Mouse (Mus musculus) R1 (cell line): Measurements from ENCODE around the gene Sgo2a.

ENCODE experiments used
- DNase-seq: peaks from one replicate; pipeline ENCODE4 v3.0.0-alpha.2; 2018; ENCODE audit warnings: low read depth, low spot score

Sgo2a gene

DNA sequence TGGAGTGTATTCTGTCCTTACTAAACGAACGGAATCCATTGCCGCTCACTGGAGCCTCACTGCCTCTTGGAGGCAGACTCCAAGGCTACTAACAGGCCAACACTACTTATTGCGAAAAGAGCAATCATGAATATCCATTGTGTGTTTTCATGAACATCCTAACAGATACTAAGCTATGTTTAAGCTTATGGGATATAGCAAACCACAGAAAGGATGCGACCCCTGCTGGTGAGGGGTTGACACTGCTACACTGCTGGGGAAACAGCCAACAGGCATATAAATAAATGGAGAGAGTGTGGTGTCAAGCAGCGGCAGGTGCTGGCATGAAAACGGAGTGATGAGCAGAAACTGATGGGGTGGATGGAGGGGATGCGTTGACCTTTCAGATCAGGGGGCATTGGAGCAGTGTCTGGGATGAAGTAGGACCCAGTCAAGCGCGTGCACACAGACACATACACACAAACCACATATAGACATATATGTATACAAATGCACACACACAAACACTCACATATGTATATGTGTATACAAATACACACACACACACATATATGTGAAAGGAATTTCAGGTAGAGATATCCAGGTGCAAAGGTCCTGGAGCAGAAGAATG, 35.5 kb downstream of the Sgo2a start:
- peak; percentile 79 for DNase-seq

DNA sequence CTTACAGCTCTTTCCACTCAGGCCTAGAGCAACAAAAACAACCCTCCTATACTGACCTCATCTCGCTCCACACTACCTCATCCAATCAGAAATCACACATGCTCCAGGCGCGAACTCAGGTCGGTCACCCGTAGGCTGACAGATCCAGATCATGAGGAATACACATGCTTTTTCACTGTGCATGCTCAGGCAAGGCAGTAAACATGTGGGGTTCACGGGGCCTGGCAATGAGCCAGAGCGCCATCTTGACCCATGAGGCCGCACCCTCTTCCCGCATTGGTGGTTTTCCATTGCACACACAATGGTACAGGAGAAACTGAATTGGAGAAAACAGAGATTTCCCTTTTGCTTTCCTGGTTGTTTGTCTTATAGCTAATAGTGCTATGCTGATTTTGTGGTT, 41.5 kb downstream of the Sgo2a start:
- DNase-seq, result peak; percentile 17

- DNase-seq, result no peak
Observed at GRCm38 (mm10) chr1:58045076-58045475, 49.3 kb downstream of the Sgo2a start.

GRCm38 (mm10) chr1:58045546-58045945, 49.8 kb downstream of the Sgo2a start:
- no peak for DNase-seq

GRCm38 (mm10) chr1:58046721-58047290, 51.0 kb downstream of the Sgo2a start:
- no peak for DNase-seq

GRCm38 (mm10) chr1:58049126-58049525, 53.4 kb downstream of the Sgo2a start:
- no peak for DNase-seq

- no peak for DNase-seq
Observed at GRCm38 (mm10) chr1:58055598-58055997, 59.8 kb downstream of the Sgo2a start.

DNA sequence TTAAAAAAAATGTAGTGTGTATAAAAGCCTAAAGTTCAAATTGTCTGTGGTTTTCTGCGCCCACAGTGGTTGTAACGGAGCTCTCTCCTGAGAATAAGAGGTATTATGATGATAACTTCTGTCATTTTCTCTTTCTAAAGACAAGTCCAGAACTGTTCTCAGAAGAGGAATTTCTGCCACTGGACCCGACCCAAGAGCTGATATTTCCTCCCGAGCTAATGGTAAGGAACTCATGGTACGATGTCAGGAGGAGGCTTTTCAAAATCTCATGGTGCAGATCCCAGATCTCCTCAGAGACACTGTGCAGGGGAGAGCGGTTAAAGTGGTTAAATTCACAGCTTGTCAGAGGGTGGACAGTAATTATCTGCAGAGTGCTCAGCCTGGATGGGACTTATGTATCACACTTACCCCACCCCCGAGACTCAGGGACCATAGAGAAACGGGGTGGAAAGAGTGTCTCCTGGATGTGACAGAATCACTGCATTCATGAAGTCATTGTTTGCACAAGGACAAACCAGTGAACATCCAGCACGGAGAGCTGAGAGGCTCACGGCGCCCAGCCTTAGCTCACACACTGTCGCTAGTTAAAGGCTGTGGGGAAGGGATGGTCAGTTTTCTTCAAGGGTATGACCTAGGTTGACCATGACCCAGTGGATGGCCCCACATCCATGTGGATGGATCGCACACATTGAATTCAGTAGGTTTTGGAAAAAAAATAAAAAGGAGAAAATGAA, 60.5 kb downstream of the Sgo2a start:
- no peak for DNase-seq

- DNase-seq, result no peak
Observed at GRCm38 (mm10) chr1:58056939-58057338, 61.2 kb downstream of the Sgo2a start.

DNA sequence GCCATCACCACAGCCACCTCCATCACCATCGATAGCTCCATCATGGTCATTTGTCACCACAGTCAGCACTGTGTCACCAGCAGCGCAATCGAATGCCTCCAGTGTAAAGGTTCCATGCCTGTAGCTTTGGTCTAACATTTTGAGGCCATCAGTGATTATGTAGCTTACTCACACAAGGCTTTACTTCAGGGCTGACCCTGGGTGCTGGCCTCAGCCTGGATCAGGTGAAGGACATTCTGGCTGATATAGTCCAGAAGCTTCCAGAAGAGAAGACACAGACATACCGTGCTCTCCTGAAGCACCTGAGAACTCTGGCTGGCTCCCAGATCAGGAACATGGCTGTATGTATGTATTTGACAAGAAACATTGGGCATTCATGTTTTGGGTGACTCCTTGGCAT, 63.1 kb downstream of the Sgo2a start:
- no peak for DNase-seq

DNA sequence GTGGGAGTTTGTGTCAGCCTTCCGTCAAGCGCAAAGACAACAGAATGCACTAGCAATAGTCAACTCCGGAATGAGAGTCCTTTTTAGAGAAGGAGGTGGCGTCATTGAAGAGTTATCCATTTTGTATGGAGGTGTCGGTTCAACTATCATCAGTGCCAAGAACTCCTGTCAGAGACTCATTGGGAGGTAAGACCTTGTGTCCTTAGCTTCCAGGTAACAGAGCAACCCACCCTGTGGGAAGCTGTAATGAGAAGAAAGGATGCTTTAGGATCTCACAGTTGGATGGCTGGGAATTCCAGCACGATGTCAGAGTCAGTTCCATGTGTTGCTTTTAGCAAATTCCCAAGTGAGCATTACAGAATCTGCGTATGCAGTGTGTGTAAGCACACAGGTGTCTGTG, 66.4 kb downstream of the Sgo2a start:
- DNase-seq, result no peak

DNA sequence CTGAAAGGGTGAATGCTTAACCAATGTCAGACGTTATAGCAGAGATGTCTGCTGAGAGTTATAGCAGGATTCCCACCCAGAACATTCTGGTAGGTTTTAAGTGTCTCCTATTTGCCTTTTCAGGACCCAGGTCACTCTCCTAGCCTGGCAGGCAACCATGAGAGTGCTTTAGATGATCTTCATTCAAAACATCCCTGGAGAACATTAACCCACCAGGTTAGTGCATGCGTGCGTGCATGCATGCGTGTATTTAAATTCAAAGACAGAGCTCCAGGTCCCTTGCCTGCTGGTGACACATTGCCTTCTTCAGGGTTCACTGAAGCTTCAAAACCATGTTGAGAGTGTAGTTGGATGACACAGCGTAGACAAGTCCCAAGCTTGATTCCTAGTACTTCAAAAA, 69.4 kb downstream of the Sgo2a start:
- DNase-seq, result no peak

DNA sequence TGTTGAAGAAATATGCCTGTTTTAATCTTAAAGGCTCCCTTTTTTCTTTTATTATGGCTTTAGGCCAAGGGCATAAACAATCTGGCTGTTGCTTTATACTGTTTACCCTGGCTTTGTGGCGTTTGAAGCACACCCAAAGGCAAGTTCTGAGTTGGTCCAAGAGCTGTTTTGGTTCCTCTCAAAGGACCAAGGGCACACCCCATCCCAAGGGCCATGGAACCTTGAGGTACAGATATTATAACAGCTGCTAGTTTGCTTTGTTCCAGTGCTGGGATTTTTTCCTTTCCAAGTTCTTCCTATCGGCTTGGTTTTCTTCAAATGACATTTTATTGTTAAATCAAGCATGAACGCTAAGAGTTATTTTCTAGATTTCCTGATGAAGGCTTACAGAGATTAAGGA, 69.8 kb downstream of the Sgo2a start:
- no peak for DNase-seq

- DNase-seq, result no peak
Observed at GRCm38 (mm10) chr1:58069181-58069580, 73.4 kb downstream of the Sgo2a start.

- DNase-seq, result peak; percentile 21
Observed at GRCm38 (mm10) chr1:58070091-58070490, 74.3 kb downstream of the Sgo2a start.

GRCm38 (mm10) chr1:58071006-58071405, 75.2 kb downstream of the Sgo2a start:
- DNase-seq, result no peak

DNA sequence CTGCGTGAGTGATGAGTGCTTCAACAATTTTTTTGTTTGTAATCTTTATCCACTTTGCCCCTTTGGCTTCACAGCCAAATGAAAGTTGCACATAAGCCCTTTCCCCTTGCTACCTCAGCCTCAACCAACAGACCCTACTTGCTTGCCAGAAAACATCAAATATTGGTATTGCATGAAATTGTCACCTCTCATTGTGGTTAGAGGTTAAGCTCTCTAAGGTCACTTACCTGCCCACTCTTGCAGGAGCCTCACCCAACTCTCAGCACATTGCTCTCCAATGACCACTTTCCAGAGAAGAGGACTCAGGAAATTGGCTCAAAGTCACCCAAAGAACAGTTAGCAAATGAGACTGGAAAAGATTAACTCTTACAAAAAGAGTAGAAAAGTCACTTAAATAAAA, 75.7 kb downstream of the Sgo2a start:
- no peak for DNase-seq

GRCm38 (mm10) chr1:58072416-58072815, 76.6 kb downstream of the Sgo2a start:
- DNase-seq, result no peak

DNA sequence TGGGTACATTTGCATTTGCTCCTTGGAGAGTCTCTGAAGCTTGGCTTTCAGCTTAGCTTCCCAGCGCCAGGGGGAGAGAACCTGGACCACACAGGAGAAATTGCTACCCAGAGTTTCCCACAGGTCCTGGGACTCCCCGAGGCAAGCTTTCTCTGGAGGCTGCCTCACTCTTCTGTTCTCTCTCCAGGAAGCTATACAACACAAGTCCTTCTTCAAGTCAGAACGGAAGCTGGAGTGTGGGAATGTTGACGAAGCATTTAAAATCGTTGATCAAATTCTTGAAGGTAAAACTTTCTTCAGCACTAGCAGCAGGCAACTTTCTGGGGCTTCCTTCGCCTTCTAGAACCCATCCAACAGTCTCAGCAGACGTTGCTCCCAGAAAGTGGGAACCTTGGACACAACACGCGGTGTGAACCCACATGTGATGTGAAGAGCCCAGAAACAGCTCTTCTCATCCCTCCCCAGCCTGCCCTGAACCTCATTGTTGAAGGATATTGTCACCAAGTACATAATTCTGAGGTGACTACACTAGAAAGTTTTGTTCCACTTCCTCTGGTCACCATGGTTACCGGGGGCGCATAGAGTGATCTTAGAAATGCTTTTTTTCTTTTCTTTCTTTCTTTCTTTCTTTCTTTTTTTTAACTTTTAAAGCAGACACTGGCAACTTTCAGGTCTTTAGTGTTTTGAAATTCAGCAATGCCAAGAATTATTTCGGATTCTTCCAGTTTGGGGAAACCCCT, 77.4 kb downstream of the Sgo2a start:
- no peak for DNase-seq

- no peak for DNase-seq
Observed at GRCm38 (mm10) chr1:58074266-58074665, 78.5 kb downstream of the Sgo2a start.
